Mouse (Mus musculus) MN1 (cell line): ENCODE results near the gene E330009J07Rik.

ENCODE experiments used
- DNase-seq: peaks from one replicate; pipeline ENCODE4 v3.0.0-alpha.2; 2016; ENCODE audit warnings: low spot score

Gene E330009J07Rik

GRCm38 (mm10) chr6:40429521-40429931 is 6.4 kb downstream of the E330009J07Rik start:
- no peak for DNase-seq

GRCm38 (mm10) chr6:40428696-40429095 is 7.2 kb downstream of the E330009J07Rik start:
- no peak for DNase-seq

- no peak for DNase-seq
Measured at GRCm38 (mm10) chr6:40427441-40427840, 8.5 kb downstream of the E330009J07Rik start.

GRCm38 (mm10) chr6:40423774-40424173 is 12.2 kb downstream of the E330009J07Rik start:
- DNase-seq = peak; percentile 28

GRCm38 (mm10) chr6:40423013-40423412 is 12.9 kb downstream of the E330009J07Rik start:
- DNase-seq = no peak

GRCm38 (mm10) chr6:40421099-40421498 is 14.8 kb downstream of the E330009J07Rik start:
- DNase-seq = no peak

- DNase-seq = no peak
Measured at GRCm38 (mm10) chr6:40418386-40418785, 17.5 kb downstream of the E330009J07Rik start.

- DNase-seq = no peak
Measured at GRCm38 (mm10) chr6:40415799-40416198, 20.1 kb downstream of the E330009J07Rik start.

- DNase-seq = no peak
Measured at GRCm38 (mm10) chr6:40413565-40413964, 22.4 kb downstream of the E330009J07Rik start.

GRCm38 (mm10) chr6:40413046-40413445 is 22.9 kb downstream of the E330009J07Rik start:
- DNase-seq = no peak

GRCm38 (mm10) chr6:40411085-40411484 is 24.9 kb downstream of the E330009J07Rik start:
- no peak for DNase-seq

- DNase-seq = no peak
Measured at GRCm38 (mm10) chr6:40403640-40404285, 32.2 kb downstream of the E330009J07Rik start.

- no peak for DNase-seq
Measured at GRCm38 (mm10) chr6:40402031-40402430, 33.9 kb downstream of the E330009J07Rik start.

GRCm38 (mm10) chr6:40393213-40393612 is 42.7 kb downstream of the E330009J07Rik start:
- DNase-seq = peak; percentile 67

GRCm38 (mm10) chr6:40390975-40391374 is 45.0 kb downstream of the E330009J07Rik start:
- no peak for DNase-seq

- DNase-seq = no peak
Measured at GRCm38 (mm10) chr6:40388660-40389059, 47.3 kb downstream of the E330009J07Rik start.

GRCm38 (mm10) chr6:40385682-40386081 is 50.3 kb downstream of the E330009J07Rik start:
- no peak for DNase-seq

GRCm38 (mm10) chr6:40381908-40382307 is 54.0 kb downstream of the E330009J07Rik start:
- DNase-seq = no peak

GRCm38 (mm10) chr6:40380181-40380580 is 55.8 kb downstream of the E330009J07Rik start:
- no peak for DNase-seq

GRCm38 (mm10) chr6:40371031-40371430 is 64.9 kb downstream of the E330009J07Rik start:
- DNase-seq = no peak

- DNase-seq = no peak
Measured at GRCm38 (mm10) chr6:40353360-40353759, 82.6 kb downstream of the E330009J07Rik start.
